In genomic region chr9:69183888-69184287, GRCm38 (mm10) we compare ENCODE assay signal across 20 mouse cellular contexts.
DNase-seq lines count a peak whose midpoint lies in the region; ATAC-seq lines count a peak whose summit lies in the region.
"Had no signal": no experiment of that assay in that cellular context is flagged by ENCODE, and none has a peak within 500 bp of the region (broad histone marks: within the 10 kb centered on the region; RNA-seq: fewer than 3 reads in every experiment).

No protein-coding gene starts in this region.

- no peaks in the 10 kb centered on the region for H3K27me3 ChIP-seq in liver, embryonic 16.5 days (ENCODE audit: control insufficient read depth, insufficient read depth, low read depth, low read length)
- no peaks in the 10 kb centered on the region for H3K27me3 ChIP-seq in liver, embryonic 11.5 days (replicated peaks; ENCODE audit: control insufficient read depth, insufficient read depth, low read length)
- H3K27me3 ChIP-seq: embryonic facial prominence, embryonic 15.5 days had no signal

- DNase-seq in kidney, adult 8-10 months: peak; percentile 55 to 58
- no peak for DNase-seq in kidney, postnatal 10 days
- no peak for DNase-seq in liver, embryonic 11.5 days (ENCODE audit: low spot score)
- DNase-seq in kidney, postnatal 36 days: peak; percentile 50 to 67
- peak; percentile 11 for DNase-seq in yolk sac, embryonic 10.5 days (ENCODE audit: low spot score)
- DNase-seq in left cerebral cortex, postnatal 10 days (ENCODE audit: extremely low spot score in 1 of 2, low spot score in 2 of 2): no peak
- DNase-seq: adrenal gland, adult 8-10 months; cerebellum, adult 8-10 months; cerebellum, postnatal 14 days; embryo, embryonic 11 days; gastrocnemius, adult 2 months; gastrocnemius, postnatal 25 days; heart, postnatal 36 days had no signal

- H3K36me3 ChIP-seq in liver, embryonic 16.5 days (ENCODE audit: control insufficient read depth, insufficient read depth): no peaks in the 10 kb centered on the region
- no peaks in the 10 kb centered on the region for H3K36me3 ChIP-seq in liver, embryonic 11.5 days (ENCODE audit: control insufficient read depth, insufficient read depth, low read length)
- H3K36me3 ChIP-seq: embryonic facial prominence, embryonic 15.5 days; forebrain, embryonic 10.5 days; G1E; heart, embryonic 13.5 days had no signal

- ATAC-seq in liver, embryonic 16.5 days (ENCODE audit: low read depth): peak; percentile 75
- no peak for ATAC-seq in liver, embryonic 11.5 days (replicated peaks; ENCODE audit: low FRiP score)
- ATAC-seq: forebrain, embryonic 14.5 days had no signal

- WGBS in liver, embryonic 16.5 days (ENCODE audit: insufficient replicate concordance): 54% methylated on average over 4 of the region's 4 CpGs
- 62% methylated on average over 4 of the region's 4 CpGs for WGBS in liver, embryonic 11.5 days

- H3K9ac ChIP-seq in liver, embryonic 16.5 days (ENCODE audit: low read depth, low read length): no peak overlapping the region
- H3K9ac ChIP-seq in liver, embryonic 11.5 days (ENCODE audit: low read depth, low read length): no peak overlapping the region
- H3K9ac ChIP-seq: embryonic facial prominence, embryonic 15.5 days; heart, embryonic 13.5 days had no signal

- H3K4me1 ChIP-seq in liver, embryonic 16.5 days (ENCODE audit: control insufficient read depth, low read depth, low read length): no peaks in the 10 kb centered on the region
- no peaks in the 10 kb centered on the region for H3K4me1 ChIP-seq in liver, embryonic 11.5 days (replicated peaks; ENCODE audit: control insufficient read depth, insufficient read depth, low read length)
- H3K4me1 ChIP-seq: heart, embryonic 13.5 days had no signal

- H3K4me2 ChIP-seq in liver, embryonic 16.5 days (ENCODE audit: low read depth, low read length): no peak overlapping the region
- no peak overlapping the region for H3K4me2 ChIP-seq in liver, embryonic 11.5 days
- H3K4me2 ChIP-seq: embryonic facial prominence, embryonic 15.5 days; heart, embryonic 13.5 days had no signal

- H3K9me3 ChIP-seq in liver, embryonic 16.5 days (replicated peaks; ENCODE audit: control insufficient read depth, low read length): no peaks in the 10 kb centered on the region
- no peaks in the 10 kb centered on the region for H3K9me3 ChIP-seq in liver, embryonic 11.5 days (ENCODE audit: control insufficient read depth, low read length)
- H3K9me3 ChIP-seq: embryonic facial prominence, embryonic 15.5 days; forebrain, embryonic 10.5 days had no signal

- no peak overlapping the region; the same call in 1 of the 2 replicates for H3K27ac ChIP-seq in liver, embryonic 16.5 days (ENCODE audit: low read length)
- no peak overlapping the region for H3K27ac ChIP-seq in liver, embryonic 11.5 days (ENCODE audit: low read depth, low read length)
- H3K27ac ChIP-seq: embryonic facial prominence, embryonic 15.5 days; forebrain, embryonic 10.5 days; gastrocnemius, adult 2 months; heart, embryonic 13.5 days had no signal

- intact Hi-C loops in left cerebral cortex, postnatal 10 days (cut with DNase I): no loop called here

- no peak overlapping the region for H3K4me3 ChIP-seq in liver, embryonic 16.5 days (ENCODE audit: low read depth, low read length)
- no peak overlapping the region for H3K4me3 ChIP-seq in liver, embryonic 11.5 days (ENCODE audit: low read depth, low read length)
- H3K4me3 ChIP-seq: embryonic facial prominence, embryonic 15.5 days; erythroblast, embryonic 14.5 days; forebrain, embryonic 10.5 days; gastrocnemius, adult 2 months; heart, embryonic 13.5 days had no signal

Comparison
In these comparisons a context has a peak if more than half of its experiments do, and no peak if none do; other contexts are left out.
1. DNase-seq: peak in kidney, adult 8-10 months (2 of 2), kidney, postnatal 36 days (2 of 2) and yolk sac, embryonic 10.5 days (single experiment); none in kidney, postnatal 10 days (single experiment), liver, embryonic 11.5 days (single experiment) and left cerebral cortex, postnatal 10 days (0 of 2).